Mouse (Mus musculus) adrenal gland, postnatal 14 days (tissue): ENCODE results near the gene Xrcc5. TPM values are rescaled to one million over a fixed set of nuclear protein-coding genes. Genes with fewer than 3 reads are reported as not detected.

ENCODE experiments used
- DNase-seq: peaks from one replicate; pipeline ENCODE4 v3.0.0; 2021; ENCODE audit warnings: mixed read lengths
- total RNA-seq: library from RNA; stranded (reverse); gene quantifications from 2 replicates; pipeline ENCODE4 v1.2.3, GENCODE M21; 2021

Xrcc5 gene
- total RNA-seq, 1 experiment from 2014 or later: 11.9 TPM

DNA sequence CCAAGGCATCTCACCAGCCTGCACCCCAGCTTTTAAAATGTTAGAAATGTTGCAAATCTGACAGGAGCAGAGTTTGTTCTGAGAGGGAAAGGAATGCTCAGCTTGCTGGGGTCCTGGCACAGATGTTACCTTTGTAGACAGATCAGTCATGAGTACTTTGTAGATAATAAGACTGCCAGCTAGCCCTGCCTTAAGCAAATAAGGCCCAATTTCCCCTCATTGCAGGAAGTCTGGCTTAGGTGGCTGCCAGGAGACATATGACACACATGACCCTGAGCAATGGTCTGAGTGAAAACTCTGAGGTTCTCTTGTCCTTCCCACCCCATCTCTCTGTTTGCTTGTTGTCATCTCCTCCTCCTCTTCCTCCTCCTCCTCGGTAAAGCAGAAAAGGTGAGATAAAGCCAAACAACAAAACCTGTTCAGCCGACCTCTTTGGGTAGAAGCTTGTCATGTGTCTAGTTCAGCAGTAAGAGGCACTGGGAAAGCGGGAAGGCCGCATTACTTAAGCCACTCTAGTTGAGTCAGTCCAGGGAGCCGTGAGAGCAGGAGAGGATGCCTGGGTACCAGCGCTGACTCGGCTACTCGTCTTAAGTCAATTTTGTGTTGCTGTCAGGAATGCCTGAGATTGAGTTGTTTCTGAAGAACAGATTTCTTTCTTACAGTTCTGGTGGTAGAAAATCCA is 92.6 kb downstream of the Xrcc5 start:
- DNase-seq: no peak

- DNase-seq: no peak
Measured at GRCm38 (mm10) chr1:72400616-72401015, 93.4 kb downstream of the Xrcc5 start.

DNA sequence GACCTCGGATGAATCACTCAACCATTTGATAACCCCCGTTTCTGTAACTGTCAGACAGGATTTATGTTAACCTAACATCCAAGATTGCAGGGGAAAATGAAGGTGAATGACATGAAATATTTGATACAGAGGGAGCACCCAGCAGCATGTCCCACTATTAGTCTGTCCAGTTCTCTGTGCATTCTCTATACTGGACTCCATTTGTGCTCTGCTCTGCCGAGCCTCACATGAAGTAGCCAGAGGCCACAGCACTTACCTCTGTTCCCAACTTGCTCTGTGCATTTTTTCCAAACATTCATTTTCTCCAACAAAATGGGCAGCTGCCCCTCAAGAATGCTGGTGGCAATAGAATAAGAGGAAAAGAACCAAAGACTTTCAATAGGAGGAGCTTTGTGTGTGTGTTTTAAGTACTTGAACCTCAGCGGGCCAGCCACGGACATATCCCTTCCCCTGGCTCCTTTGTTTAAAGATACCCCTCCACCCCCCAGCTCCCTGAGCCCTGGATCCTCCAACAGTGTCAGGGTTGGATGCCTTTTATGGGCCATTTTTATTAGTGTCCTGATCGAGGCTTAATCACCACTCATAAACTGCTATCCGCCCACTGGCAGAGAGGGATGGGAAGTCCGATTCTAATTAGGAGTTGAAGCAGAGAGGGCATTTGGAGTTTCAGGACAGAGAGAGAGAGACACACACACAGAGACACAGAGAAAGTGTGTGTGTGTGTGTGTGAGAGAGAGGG is 94.3 kb downstream of the Xrcc5 start:
- no peak for DNase-seq

GRCm38 (mm10) chr1:72406505-72407079 is 99.4 kb downstream of the Xrcc5 start:
- DNase-seq: no peak

GRCm38 (mm10) chr1:72409936-72410335 is 102.7 kb downstream of the Xrcc5 start:
- no peak for DNase-seq

DNA sequence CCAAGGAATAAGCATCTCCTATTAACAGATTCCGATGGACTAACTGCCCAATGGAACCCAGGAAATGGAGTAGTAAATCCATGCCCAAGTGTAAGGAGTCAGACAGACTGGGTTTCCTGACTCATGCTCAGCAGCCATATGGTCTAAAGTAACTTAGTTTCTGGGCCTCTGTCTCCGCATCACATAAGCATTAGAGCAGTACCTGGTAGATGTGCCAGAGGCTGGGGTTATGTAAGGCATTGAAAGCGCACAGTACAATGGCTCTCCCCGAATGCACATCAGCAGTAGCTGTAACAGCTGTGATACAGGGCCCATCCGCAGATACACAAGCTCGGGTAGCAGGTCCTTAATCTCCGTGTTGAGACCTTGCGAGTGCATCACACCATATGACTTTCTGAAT is 103.9 kb downstream of the Xrcc5 start:
- DNase-seq: no peak

GRCm38 (mm10) chr1:72413205-72413604 is 106.0 kb downstream of the Xrcc5 start:
- DNase-seq: no peak

GRCm38 (mm10) chr1:72414133-72414532 is 106.9 kb downstream of the Xrcc5 start:
- DNase-seq: no peak

DNA sequence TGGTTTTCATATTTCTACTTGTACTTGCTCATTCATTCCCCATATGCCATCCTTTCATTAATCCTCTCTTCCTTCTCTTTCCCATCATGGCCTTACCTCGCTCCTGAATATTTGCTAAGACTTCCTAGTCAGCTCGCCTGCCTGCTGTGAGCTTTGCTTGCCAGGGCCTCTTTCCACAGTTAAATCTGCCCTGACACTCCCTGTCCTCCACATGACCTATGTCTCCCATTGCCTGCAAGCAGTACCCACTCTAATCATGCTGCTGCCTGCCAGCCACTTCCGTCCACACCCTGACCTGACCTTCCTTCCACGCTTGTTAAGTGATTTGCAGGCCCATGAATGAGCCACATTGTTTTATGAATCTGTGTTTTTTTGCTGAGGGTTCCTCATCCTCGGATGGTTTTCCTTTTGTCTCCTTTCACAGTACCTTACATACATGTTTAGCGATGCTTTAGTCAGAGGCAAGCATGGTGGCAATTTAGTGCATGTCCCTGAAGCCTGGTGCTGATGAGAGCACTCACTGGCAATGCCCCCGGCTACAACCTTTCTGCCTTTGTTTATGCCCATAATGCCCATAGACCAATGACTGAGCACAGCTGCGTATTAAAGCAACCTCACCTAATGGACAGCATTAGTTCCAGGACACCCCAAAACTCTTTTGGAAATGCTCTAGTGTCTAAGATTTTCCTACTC is 107.5 kb downstream of the Xrcc5 start:
- no peak for DNase-seq

DNA sequence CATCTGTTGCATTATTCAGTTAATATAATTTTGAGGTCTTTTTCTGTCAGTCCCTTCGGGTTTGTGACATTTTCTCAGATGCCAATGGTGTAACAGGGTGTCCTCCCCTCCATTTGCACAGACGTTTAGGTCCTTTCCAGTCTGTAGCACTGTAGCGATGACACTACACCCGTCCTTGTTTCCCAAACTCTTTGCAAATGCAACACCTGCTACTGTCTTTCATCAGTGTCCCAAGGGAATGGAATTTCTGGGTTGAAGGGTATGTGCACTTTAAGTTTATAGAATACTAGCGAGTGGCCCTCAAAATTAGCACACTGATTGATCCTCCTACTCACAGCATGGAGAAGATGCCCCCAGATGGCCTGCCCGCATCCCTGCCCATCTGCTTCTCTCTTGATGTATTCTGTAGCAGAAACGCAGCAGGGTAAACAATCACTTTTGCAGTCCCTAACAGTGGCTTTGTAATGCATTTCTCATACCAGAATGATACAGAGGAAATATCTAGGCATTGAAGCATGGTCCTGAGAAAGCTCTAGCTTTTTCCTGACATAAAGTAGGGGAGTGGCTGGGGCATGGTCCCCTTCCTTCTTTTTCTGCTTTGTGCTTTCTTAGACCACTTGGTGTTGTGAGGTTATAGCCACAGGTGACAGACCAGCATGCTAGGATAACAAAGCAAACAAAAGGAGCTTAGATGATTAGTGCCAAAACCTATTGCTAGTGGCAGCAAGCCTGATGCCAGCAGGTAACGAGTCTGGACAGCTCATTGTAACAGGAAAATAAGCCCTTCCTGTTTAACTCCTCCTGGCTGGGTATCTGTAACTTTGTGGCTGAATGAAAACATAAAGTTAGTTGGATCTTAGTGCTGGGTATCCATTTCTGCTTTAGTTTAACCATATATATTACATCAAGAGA is 111.8 kb downstream of the Xrcc5 start:
- no peak for DNase-seq

GRCm38 (mm10) chr1:72420220-72420619 is 113.0 kb downstream of the Xrcc5 start:
- no peak for DNase-seq

DNA sequence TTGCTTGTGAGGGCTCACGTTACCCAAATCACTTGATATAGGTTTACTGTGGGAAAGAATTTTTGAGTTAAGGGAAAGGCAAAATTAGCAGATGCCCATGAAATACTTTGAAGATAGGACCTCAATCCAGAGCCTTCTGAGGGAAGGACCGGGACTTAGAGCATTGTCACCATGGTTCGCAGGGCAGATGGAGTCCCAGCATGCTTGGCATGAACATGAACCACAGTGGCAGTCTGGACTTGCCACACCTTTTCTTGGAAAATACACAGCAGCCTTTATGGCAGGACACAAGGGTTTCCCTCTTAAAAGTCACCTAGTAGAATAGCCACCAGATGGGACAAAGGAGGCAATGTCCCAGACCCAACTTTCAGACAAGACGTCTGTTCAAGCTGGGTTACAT is 114.9 kb downstream of the Xrcc5 start:
- no peak for DNase-seq

DNA sequence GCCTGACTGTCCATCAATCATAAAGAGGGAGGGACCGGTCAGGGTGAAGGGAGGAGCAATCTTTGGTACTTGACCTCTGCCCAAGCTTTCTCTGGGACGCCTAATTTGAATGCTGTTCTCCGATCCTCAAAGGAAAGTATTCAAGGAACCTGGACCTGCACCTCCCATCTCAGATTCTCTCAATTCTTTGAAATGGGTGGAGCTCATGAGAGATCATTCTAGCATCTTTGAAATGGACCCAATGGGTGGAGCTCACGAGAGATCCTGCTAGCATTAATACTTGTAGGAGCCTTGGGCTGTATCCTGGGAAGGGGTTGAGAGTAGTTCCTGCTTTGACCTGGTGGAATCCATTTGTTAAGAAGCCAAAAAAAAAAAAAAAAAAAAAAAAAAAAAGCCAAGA is 119.2 kb downstream of the Xrcc5 start:
- no peak for DNase-seq

DNA sequence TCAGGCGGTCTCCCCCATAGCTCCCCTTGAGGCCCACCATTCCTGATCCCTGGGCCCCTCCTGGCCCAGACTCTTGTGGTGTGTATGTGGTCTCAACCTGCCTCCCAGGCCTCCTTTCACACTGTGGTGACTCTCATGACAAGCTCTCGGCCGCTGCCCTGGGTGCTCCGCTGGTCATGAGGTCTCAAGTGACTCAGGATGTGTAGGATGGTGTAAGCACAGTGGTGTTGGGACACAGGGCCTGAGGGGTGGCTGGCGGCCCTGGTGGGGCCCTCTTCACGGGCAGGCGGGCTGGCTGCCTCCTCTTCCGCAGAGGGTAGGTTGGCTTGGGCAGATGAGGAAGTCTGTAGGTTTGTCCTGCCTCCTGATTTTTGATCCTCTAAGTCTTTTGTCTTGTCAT is 121.3 kb downstream of the Xrcc5 start:
- no peak for DNase-seq

GRCm38 (mm10) chr1:72429107-72429807 is 122.0 kb downstream of the Xrcc5 start:
- DNase-seq: peak; percentile 44

- no peak for DNase-seq
Measured at GRCm38 (mm10) chr1:72432579-72432978, 125.4 kb downstream of the Xrcc5 start.

- DNase-seq: no peak
Measured at GRCm38 (mm10) chr1:72434510-72434909, 127.3 kb downstream of the Xrcc5 start.

GRCm38 (mm10) chr1:72436967-72437366 is 129.7 kb downstream of the Xrcc5 start:
- DNase-seq: no peak

GRCm38 (mm10) chr1:72439146-72439545 is 131.9 kb downstream of the Xrcc5 start:
- DNase-seq: peak; percentile 28

DNA sequence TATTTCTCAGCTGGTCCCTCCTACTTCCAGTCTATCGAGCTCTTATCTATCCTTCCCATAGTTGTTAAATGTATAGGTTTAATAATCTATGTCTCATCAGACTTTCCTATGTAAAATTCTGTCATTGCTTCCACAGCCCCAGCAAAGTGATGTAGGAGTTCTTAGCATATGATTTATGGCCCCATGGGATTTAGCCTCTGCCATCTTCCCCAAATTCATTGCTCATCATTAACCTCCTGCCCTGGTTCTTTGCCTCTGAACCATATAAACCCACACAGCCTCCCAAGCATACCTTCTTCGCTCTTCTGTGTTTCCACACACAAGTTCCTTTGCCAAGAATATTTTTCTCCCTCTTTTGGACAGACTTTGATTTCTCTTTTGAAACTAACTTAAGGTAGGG is 135.5 kb downstream of the Xrcc5 start:
- no peak for DNase-seq
